Mouse (Mus musculus) forebrain, embryonic 14.5 days (tissue): ENCODE measurements at regions not wholly inside any gene's neighbourhood (a gene's known extent, or its start where the extent isn't known, plus 50 kb on each side); places are given as distances from the start of the nearest gene placed in this dataset.
"Not testable (repeated sequence)": the region's sequence is repeated elsewhere in the genome, so short reads cannot be mapped to it uniquely, and the experiment has no call there.

ENCODE experiments used
- ATAC-seq: fragments of 200-750 bp; cut with Nextera tagmentation; 2 replicates; pipeline ENCODE4 v1.8.0; 2017; ENCODE audit warnings: mild to moderate bottlenecking, moderate library complexity
- DNase-seq: peaks from one replicate; pipeline ENCODE4 v3.0.0-alpha.2; 2015; ENCODE audit warnings: low spot score
- H3K27ac ChIP-seq: fragments of 300-500 bp; sonication (generic); 2 replicates; pipeline ENCODE4 v1.5.1; 2014; ENCODE audit warnings: low read depth, mild to moderate bottlenecking, control low read depth, low read length, moderate library complexity
- H3K27me3 ChIP-seq: fragments of 300-500 bp; sonication (generic); replicated peaks from 2 replicates; pipeline ENCODE4 v1.6.1; 2014; ENCODE audit warnings: low read length, control low read depth, mixed read lengths; ENCODE audit not compliant: control insufficient read depth, insufficient read depth
- H3K36me3 ChIP-seq: fragments of 300-500 bp; sonication (generic); 2 replicates; pipeline ENCODE4 v1.6.1; 2014; ENCODE audit warnings: low read length, control low read depth; ENCODE audit not compliant: control insufficient read depth, insufficient read depth
- H3K4me1 ChIP-seq: fragments of 300-500 bp; sonication (generic); 2 replicates; pipeline ENCODE4 v1.6.1; 2014; ENCODE audit warnings: antibody characterized with exemption, low read length, control low read depth; ENCODE audit not compliant: control insufficient read depth, insufficient read depth
- H3K4me2 ChIP-seq: fragments of 300-500 bp; sonication (generic); 2 replicates; pipeline ENCODE4 v1.6.1; 2014; ENCODE audit warnings: mild to moderate bottlenecking, control low read depth, low read length
- H3K4me3 ChIP-seq: fragments of 300-500 bp; sonication (generic); 2 replicates; pipeline ENCODE4 v1.5.1; 2014; ENCODE audit warnings: low read depth, low read length, control low read depth
- H3K9ac ChIP-seq: fragments of 300-500 bp; sonication (generic); 2 replicates; pipeline ENCODE4 v1.6.1; 2014; ENCODE audit warnings: mild to moderate bottlenecking, low read length, control low read depth, moderate library complexity
- H3K9me3 ChIP-seq: fragments of 300-500 bp; sonication (generic); replicated peaks from 2 replicates; pipeline ENCODE4 v1.6.1; 2016; ENCODE audit warnings: low read length, control low read depth, mixed read lengths; ENCODE audit not compliant: control insufficient read depth
- WGBS: fragments of 180-500 bp; shearing (Covaris S2); extraction: QIAGEN DNeasy Blood & Tissue Kit; methylation state at CpG from one replicate; pipeline ENCODE4 v1.1.7; 2014; 5-methylcytosine and 5-hydroxymethylcytosine counted together

- DNase-seq, result no peak
Measured at GRCm38 (mm10) chr5:77746604-77747003, 338.8 kb upstream of the Igfbp7 start.

GRCm38 (mm10) chr5:77743467-77743866 lies 335.6 kb upstream of the Igfbp7 start:
- Histone ChIP-seq H3K4me1 (no peaks in the 10 kb centered on the region), H3K4me3 (no peak overlapping the region), H3K9me3 (no peaks in the 10 kb centered on the region), H3K4me2 (no peak overlapping the region), H3K27me3 (no peaks in the 10 kb centered on the region), H3K27ac (no peak overlapping the region), H3K36me3 (no peaks in the 10 kb centered on the region), H3K9ac (no peak overlapping the region)
- DNase-seq (peak; percentile 53), ATAC-seq (peak; percentile 41; the same call in 1 of the 2 replicates)
- WGBS, result 54% methylated on average over 3 of the region's 3 CpGs

More at GRCm38 (mm10) chr5:77746604-77747003, 338.8 kb upstream of the Igfbp7 start:
- Histone ChIP-seq H3K9ac (no peak overlapping the region), H3K4me2 (no peak overlapping the region), H3K9me3 (no peaks in the 10 kb centered on the region), H3K4me3 (no peak overlapping the region), H3K27me3 (no peaks in the 10 kb centered on the region), H3K4me1 (no peaks in the 10 kb centered on the region), H3K36me3 (no peaks in the 10 kb centered on the region), H3K27ac (no peak overlapping the region)
- no peak for ATAC-seq
- 60% methylated on average over 5 of the region's 5 CpGs for WGBS

- 59% methylated on average over 4 of the region's 4 CpGs for WGBS
- H3K27me3 ChIP-seq, H3K4me1 ChIP-seq, H3K9me3 ChIP-seq, H3K9ac ChIP-seq, DNase-seq, H3K4me3 ChIP-seq, H3K27ac ChIP-seq, H3K4me2 ChIP-seq, ATAC-seq, H3K36me3 ChIP-seq: not testable (repeated sequence)
Measured at GRCm38 (mm10) chr5:77730286-77730685, 322.4 kb upstream of the Igfbp7 start.

GRCm38 (mm10) chr5:77681592-77681991 lies 273.8 kb upstream of the Igfbp7 start:
- H3K4me3 ChIP-seq, result no peak overlapping the region
- H3K36me3 ChIP-seq, result no peaks in the 10 kb centered on the region
- 71% methylated on average over 3 of the region's 3 CpGs for WGBS
- H3K9ac ChIP-seq, result no peak overlapping the region
- H3K9me3 ChIP-seq, result no peaks in the 10 kb centered on the region
- no peaks in the 10 kb centered on the region for H3K27me3 ChIP-seq
- ATAC-seq, result no peak
- H3K27ac ChIP-seq, result no peak overlapping the region
- no peaks in the 10 kb centered on the region for H3K4me1 ChIP-seq
- no peak for DNase-seq
- H3K4me2 ChIP-seq, result no peak overlapping the region

- no peak overlapping the region for H3K27ac ChIP-seq
- H3K36me3 ChIP-seq, result no peaks in the 10 kb centered on the region
- ATAC-seq (no peak), DNase-seq (no peak)
- no peaks in the 10 kb centered on the region for H3K4me1 ChIP-seq
- no peaks in the 10 kb centered on the region for H3K27me3 ChIP-seq
- H3K4me3 ChIP-seq, result no peak overlapping the region
- no peak overlapping the region for H3K9ac ChIP-seq
- H3K4me2 ChIP-seq, result no peak overlapping the region
- H3K9me3 ChIP-seq, result no peaks in the 10 kb centered on the region
- WGBS, result 88% methylated on average over 15 of the region's 15 CpGs
Measured at GRCm38 (mm10) chr5:77672073-77672924, 264.5 kb upstream of the Igfbp7 start.

GRCm38 (mm10) chr5:77663096-77663495 lies 255.3 kb upstream of the Igfbp7 start:
- WGBS, result 79% methylated on average over 3 of the region's 3 CpGs
- Histone ChIP-seq H3K4me2 (no peak overlapping the region), H3K9ac (no peak overlapping the region), H3K27ac (no peak overlapping the region), H3K36me3 (no peaks in the 10 kb centered on the region), H3K9me3 (no peaks in the 10 kb centered on the region), H3K4me1 (no peaks in the 10 kb centered on the region), H3K27me3 (no peaks in the 10 kb centered on the region), H3K4me3 (no peak overlapping the region)
- DNase-seq (no peak), ATAC-seq (no peak)

- Histone ChIP-seq H3K4me2 (no peak overlapping the region), H3K36me3 (no peaks in the 10 kb centered on the region), H3K9ac (no peak overlapping the region), H3K4me1 (no peaks in the 10 kb centered on the region), H3K4me3 (no peak overlapping the region), H3K27me3 (no peaks in the 10 kb centered on the region), H3K27ac (no peak overlapping the region), H3K9me3 (no peaks in the 10 kb centered on the region)
- DNase-seq (no peak), ATAC-seq (no peak)
- 83% methylated on average over 6 of the region's 6 CpGs for WGBS
Measured at GRCm38 (mm10) chr5:77659016-77659415, 251.2 kb upstream of the Igfbp7 start.

- Histone ChIP-seq H3K27ac (no peak overlapping the region), H3K27me3 (no peaks in the 10 kb centered on the region), H3K4me2 (no peak overlapping the region), H3K4me3 (no peak overlapping the region), H3K36me3 (no peaks in the 10 kb centered on the region), H3K9me3 (no peaks in the 10 kb centered on the region), H3K9ac (no peak overlapping the region), H3K4me1 (no peaks in the 10 kb centered on the region)
- ATAC-seq, result no peak
- 45% methylated on average over 5 of the region's 5 CpGs for WGBS
- DNase-seq, result peak; percentile 39
Measured at GRCm38 (mm10) chr5:77644651-77645050, 236.8 kb upstream of the Igfbp7 start.

- H3K9me3 ChIP-seq, result no peaks in the 10 kb centered on the region
- 71% methylated on average over 4 of the region's 4 CpGs for WGBS
- ATAC-seq, result no peak
- no peak overlapping the region for H3K4me2 ChIP-seq
- no peaks in the 10 kb centered on the region for H3K36me3 ChIP-seq
- no peak overlapping the region for H3K27ac ChIP-seq
- H3K4me1 ChIP-seq, result no peaks in the 10 kb centered on the region
- H3K9ac ChIP-seq, result no peak overlapping the region
- no peaks in the 10 kb centered on the region for H3K27me3 ChIP-seq
- H3K4me3 ChIP-seq, result no peak overlapping the region
- DNase-seq, result no peak
Measured at GRCm38 (mm10) chr5:77620402-77620801, 212.6 kb upstream of the Igfbp7 start.
